Mouse (Mus musculus): ENCODE data around the gene Cxcl15.
"Not testable (repeated sequence)": the region's sequence is repeated elsewhere in the genome, so short reads cannot be mapped to it uniquely, and the experiment has no call there.

Gene Cxcl15

GRCm38 (mm10) chr5:90790074-90790502 lies 4.2 kb upstream of the Cxcl15 start:
- DNase-seq (ENCODE audit: low spot score) = peak; percentile 63

- DNase-seq (ENCODE audit: low spot score) = not testable (repeated sequence)
These were observed 1.1 kb downstream of the Cxcl15 start for GRCm38 (mm10) chr5:90795392-90795791.

- DNase-seq (ENCODE audit: low spot score) = no peak
These were observed 10.2 kb downstream of the Cxcl15 start for GRCm38 (mm10) chr5:90804574-90804973.

GRCm38 (mm10) chr5:90806050-90806449 lies 11.7 kb downstream of the Cxcl15 start:
- DNase-seq (ENCODE audit: low spot score) = no peak

- DNase-seq (ENCODE audit: low spot score) = no peak
These were observed 13.0 kb downstream of the Cxcl15 start for GRCm38 (mm10) chr5:90807176-90807950.

GRCm38 (mm10) chr5:90819756-90820155 lies 25.4 kb downstream of the Cxcl15 start:
- peak; percentile 65 for DNase-seq (ENCODE audit: low spot score)

GRCm38 (mm10) chr5:90832145-90832767 lies 37.9 kb downstream of the Cxcl15 start:
- DNase-seq (ENCODE audit: low spot score) = peak; percentile 57

GRCm38 (mm10) chr5:90832768-90833388 lies 38.5 kb downstream of the Cxcl15 start:
- DNase-seq (ENCODE audit: low spot score) = no peak

- DNase-seq (ENCODE audit: low spot score) = no peak
These were observed 40.1 kb downstream of the Cxcl15 start for GRCm38 (mm10) chr5:90834436-90834835.

GRCm38 (mm10) chr5:90838582-90838981 lies 44.2 kb downstream of the Cxcl15 start:
- DNase-seq (ENCODE audit: low spot score) = no peak

- DNase-seq (ENCODE audit: low spot score) = no peak
These were observed 46.9 kb downstream of the Cxcl15 start for GRCm38 (mm10) chr5:90840902-90841869.

GRCm38 (mm10) chr5:90843891-90844290 lies 49.6 kb downstream of the Cxcl15 start:
- DNase-seq (ENCODE audit: low spot score) = no peak

- DNase-seq (ENCODE audit: low spot score) = not testable (repeated sequence)
These were observed 55.8 kb downstream of the Cxcl15 start for GRCm38 (mm10) chr5:90850096-90850495.

GRCm38 (mm10) chr5:90851391-90851790 lies 57.1 kb downstream of the Cxcl15 start:
- DNase-seq (ENCODE audit: low spot score) = not testable (repeated sequence)

Measured in lung, postnatal 25 days (tissue).